Mouse (Mus musculus): ENCODE measurements around the gene Hist1h3e. TPM values are rescaled to one million over a fixed set of nuclear protein-coding genes. Genes with fewer than 3 reads are reported as not detected.

The Hist1h3e gene
- polyA plus RNA-seq, 1 experiment from 2014 or later: 5.6 TPM

DNA sequence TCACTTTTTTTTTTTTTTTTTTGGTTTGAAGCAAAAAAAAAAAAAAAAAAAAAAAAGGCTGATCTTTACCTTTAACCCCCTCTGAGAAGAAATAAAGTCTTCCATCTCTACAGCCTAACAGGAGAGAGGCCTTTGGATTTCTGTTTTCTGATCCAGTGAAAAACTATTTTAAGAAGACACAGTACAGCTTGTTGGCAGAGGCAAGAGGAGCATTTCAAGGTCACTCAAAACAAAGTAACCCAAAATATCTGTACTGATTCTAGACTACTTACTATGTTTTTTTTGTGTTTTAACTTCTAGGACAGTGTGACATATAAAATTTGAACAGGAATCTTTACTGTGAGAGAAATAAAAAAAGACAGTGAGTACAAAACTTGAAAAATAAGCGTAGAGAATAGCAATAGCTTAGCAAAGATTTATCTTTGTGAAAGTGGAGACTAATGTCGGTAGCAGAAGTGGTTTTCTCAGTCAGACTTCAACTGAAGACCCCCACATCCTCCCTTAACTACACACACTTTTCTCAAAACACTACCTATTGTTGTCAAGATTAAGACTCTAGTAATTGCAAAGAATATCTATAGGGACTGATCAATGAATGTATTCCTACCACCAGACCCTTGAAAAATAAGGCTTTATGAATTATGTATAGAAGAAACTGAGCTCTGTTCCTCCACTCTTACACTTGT, 32.5 kb downstream of the Hist1h3e start:
- Histone ChIP-seq H3K27ac (peak overlapping the region; percentile 97; the same call in 1 of the 2 replicates), H3K4me3 (peak overlapping the region; percentile 51), H3K9me3 (replicated peaks) (no peaks in the 10 kb centered on the region), H3K9ac (peak overlapping the region; percentile 64), H3K36me3 (no peaks in the 10 kb centered on the region), H3K4me2 (replicated peaks) (peak overlapping the region; percentile 76), H3K4me1 (peaks cover 23% of the 10 kb centered on the region), H3K27me3 (no peaks in the 10 kb centered on the region)
- 32% methylated on average over 2 of the region's 2 CpGs for WGBS
- ATAC-seq (ENCODE audit: low FRiP score): no peak

DNA sequence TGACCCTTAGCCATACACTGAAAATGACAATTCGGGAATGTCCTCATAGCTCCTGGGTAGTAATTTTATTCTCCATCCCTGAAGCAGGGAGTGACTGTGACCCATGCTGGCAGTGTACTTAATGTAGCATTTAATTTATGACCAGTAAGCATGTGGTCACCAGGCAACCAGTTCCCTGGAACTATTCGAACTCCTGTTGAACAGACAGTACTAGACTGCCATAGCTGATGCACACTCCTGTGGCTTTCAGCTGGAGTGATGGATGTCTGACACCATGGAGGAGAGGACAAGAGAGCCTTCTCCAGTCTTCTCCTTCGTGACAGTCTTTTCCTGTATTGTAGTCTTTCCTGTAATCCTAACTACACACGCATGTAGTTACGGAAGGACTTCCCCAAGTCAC, 33.2 kb downstream of the Hist1h3e start:
- Histone ChIP-seq H3K27ac (no peak overlapping the region), H3K9me3 (replicated peaks) (no peaks in the 10 kb centered on the region), H3K9ac (no peak overlapping the region), H3K4me1 (peaks cover 18% of the 10 kb centered on the region), H3K27me3 (no peaks in the 10 kb centered on the region), H3K36me3 (no peaks in the 10 kb centered on the region), H3K4me2 (replicated peaks) (peak overlapping the region; percentile 11; the same call in 1 of the 2 replicates), H3K4me3 (no peak overlapping the region)
- no peak for ATAC-seq (ENCODE audit: low FRiP score)
- WGBS: 70% methylated on average over 5 of the region's 5 CpGs

DNA sequence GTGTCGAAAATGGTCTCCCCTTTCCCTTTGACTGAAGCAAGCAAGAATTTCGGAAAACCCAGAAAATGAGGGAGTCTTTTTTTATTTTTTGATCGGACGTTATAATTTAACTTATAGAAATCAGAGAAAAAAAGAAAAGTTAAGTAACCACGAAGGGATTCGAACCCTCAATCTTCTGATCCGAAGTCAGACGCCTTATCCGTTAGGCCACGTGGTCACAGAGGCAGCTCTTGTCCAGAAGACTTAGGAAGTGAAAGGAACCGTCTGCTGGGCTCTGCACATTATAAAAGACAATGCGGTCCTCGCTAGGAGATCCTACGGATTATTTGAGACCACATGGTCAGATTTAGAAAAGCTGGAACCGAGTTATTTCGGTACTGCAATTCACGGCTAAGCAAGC, 35.9 kb downstream of the Hist1h3e start:
- Histone ChIP-seq H3K4me3 (peak overlapping the region; percentile 38), H3K36me3 (no peaks in the 10 kb centered on the region)
- WGBS: under 1% methylated on average over 17 of the region's 17 CpGs

DNA sequence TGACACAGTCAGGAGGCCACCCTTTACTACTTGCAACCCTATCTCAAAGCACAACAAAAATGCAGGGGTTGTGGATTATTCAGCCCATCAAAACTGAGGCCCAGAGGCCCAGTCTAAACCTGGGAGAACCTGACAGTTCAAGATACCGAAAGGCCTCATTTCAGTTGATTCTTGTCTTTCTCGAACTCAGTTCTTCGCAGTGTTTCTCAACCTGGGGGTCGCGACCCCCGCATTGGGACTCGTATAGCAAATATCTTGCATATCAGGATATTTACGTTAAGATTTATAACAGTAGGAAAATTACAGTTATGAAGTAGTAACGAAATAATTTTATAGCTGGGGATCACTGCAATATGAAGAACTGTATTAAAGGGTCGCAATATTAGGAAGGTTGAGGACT, 36.3 kb downstream of the Hist1h3e start:
- peak overlapping the region; percentile 32; the same call in 1 of the 2 replicates for H3K9ac ChIP-seq
- no peaks in the 10 kb centered on the region for H3K27me3 ChIP-seq
- no peaks in the 10 kb centered on the region for H3K36me3 ChIP-seq
- H3K4me2 ChIP-seq (replicated peaks): peak overlapping the region; percentile 53
- peak overlapping the region; percentile 38 for H3K4me3 ChIP-seq
- ATAC-seq (ENCODE audit: low FRiP score): no peak
- WGBS: 2% methylated on average over 10 of the region's 10 CpGs
- H3K4me1 ChIP-seq: peaks cover 4% of the 10 kb centered on the region
- H3K9me3 ChIP-seq (replicated peaks): no peaks in the 10 kb centered on the region
- no peak overlapping the region for H3K27ac ChIP-seq

More for the DNA sequence above, 35.9 kb downstream of the Hist1h3e start:
- ATAC-seq (ENCODE audit: low FRiP score): peak; percentile 44; the same call in 1 of the 2 replicates
- H3K4me1 ChIP-seq: peaks cover 4% of the 10 kb centered on the region
- H3K9me3 ChIP-seq (replicated peaks): no peaks in the 10 kb centered on the region
- H3K9ac ChIP-seq: peak overlapping the region; percentile 57; the same call in 1 of the 2 replicates
- H3K4me2 ChIP-seq (replicated peaks): peak overlapping the region; percentile 53
- no peaks in the 10 kb centered on the region for H3K27me3 ChIP-seq
- H3K27ac ChIP-seq: peak overlapping the region; percentile 49

DNA sequence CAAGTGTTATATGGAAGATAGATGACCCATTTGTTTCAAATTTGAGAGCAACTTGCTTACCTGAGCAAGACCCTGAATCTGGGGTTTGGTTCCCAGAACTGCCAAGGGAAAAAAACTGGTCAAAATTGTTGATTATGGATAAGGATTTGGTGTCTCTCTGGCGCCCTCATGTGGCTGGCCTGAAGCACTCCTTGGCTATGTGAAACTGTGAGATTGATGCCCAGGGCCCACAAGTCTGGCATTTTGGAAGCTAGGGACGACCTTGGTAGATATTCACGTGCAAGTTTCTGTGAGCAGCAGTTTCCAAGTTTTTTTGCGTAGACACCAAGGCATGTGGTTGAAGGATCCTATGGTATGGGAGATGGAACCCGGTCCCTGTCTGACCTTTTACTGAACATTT, 37.5 kb downstream of the Hist1h3e start:
- 9% methylated on average over 5 of the region's 5 CpGs for WGBS
- no peak for ATAC-seq (ENCODE audit: low FRiP score)
- Histone ChIP-seq H3K36me3 (no peaks in the 10 kb centered on the region), H3K4me3 (no peak overlapping the region), H3K4me2 (replicated peaks) (no peak overlapping the region), H3K27me3 (no peaks in the 10 kb centered on the region), H3K9ac (no peak overlapping the region), H3K9me3 (replicated peaks) (no peaks in the 10 kb centered on the region), H3K27ac (no peak overlapping the region), H3K4me1 (peaks cover 4% of the 10 kb centered on the region)

DNA sequence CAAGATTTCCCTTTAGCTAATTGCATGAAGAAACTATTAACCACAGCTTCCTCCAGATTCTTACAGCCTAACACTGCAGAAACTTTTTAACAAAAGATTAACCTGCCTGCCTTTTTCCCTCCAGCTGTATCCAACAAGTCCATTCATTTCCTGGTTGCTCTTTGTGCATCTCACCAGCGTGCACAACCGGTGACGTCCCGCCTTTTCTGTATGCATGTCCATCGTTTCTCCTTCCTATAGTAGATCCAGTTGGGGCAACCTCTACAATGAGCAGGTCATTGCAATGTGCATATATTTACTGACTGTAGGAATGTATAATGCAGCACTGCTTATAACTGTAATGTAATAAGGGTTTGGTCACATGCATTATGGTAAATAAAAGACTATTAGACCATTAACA, 38.2 kb downstream of the Hist1h3e start:
- Histone ChIP-seq H3K36me3 (no peaks in the 10 kb centered on the region), H3K9me3 (replicated peaks) (no peaks in the 10 kb centered on the region), H3K4me1 (peaks cover 4% of the 10 kb centered on the region), H3K27me3 (no peaks in the 10 kb centered on the region), H3K4me3 (no peak overlapping the region), H3K27ac (no peak overlapping the region), H3K4me2 (replicated peaks) (no peak overlapping the region), H3K9ac (no peak overlapping the region)
- ATAC-seq (ENCODE audit: low FRiP score): no peak
- 48% methylated on average over 5 of the region's 5 CpGs for WGBS

DNA sequence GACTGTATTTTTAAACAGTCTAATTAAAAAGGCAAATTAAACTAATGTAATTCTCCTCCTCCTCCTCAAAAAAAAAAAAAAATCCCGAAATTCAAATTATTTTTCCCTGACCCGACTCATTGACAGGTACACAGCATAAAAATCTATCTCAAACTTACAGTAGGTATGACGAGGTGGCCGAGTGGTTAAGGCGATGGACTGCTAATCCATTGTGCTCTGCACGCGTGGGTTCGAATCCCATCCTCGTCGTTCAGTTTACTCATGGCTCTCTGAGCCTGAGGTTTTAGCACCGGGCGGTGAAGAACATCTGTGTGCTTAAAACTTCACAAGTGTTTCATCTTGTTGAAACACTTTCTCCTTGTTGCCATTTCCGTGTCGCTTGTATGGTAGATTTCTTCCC, 40.5 kb downstream of the Hist1h3e start:
- H3K4me3 ChIP-seq: no peak overlapping the region
- H3K4me2 ChIP-seq (replicated peaks): peak overlapping the region; percentile 19; the same call in 1 of the 2 replicates
- H3K27me3 ChIP-seq: no peaks in the 10 kb centered on the region
- no peak overlapping the region for H3K9ac ChIP-seq
- 3% methylated on average over 14 of the region's 14 CpGs for WGBS
- no peak overlapping the region for H3K27ac ChIP-seq
- peaks cover 4% of the 10 kb centered on the region for H3K4me1 ChIP-seq
- no peaks in the 10 kb centered on the region for H3K9me3 ChIP-seq (replicated peaks)
- H3K36me3 ChIP-seq: no peaks in the 10 kb centered on the region
- ATAC-seq (ENCODE audit: low FRiP score): no peak

DNA sequence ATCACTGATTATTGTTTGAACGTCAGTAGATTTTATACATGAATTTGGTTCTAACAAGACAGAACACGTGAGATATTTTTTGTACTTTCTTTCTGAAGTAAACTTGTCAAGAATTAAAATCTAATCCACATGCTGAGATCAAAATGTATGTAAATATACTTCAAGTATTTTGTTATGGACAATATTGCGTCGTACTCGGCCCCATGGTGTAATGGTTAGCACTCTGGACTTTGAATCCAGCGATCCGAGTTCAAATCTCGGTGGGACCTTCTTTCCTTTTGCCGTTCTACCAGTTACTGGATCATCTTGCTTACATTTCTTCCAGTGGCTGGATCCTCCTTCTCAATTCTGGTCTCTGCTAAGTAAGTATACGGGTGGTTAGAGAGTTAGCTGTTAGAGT, 42.8 kb downstream of the Hist1h3e start:
- no peak overlapping the region for H3K9ac ChIP-seq
- no peaks in the 10 kb centered on the region for H3K9me3 ChIP-seq (replicated peaks)
- ATAC-seq (ENCODE audit: low FRiP score): no peak
- peak overlapping the region; percentile 68 for H3K4me2 ChIP-seq (replicated peaks)
- peak overlapping the region; percentile 35 for H3K4me3 ChIP-seq
- no peaks in the 10 kb centered on the region for H3K36me3 ChIP-seq
- H3K27me3 ChIP-seq: no peaks in the 10 kb centered on the region
- H3K4me1 ChIP-seq: peaks cover 3% of the 10 kb centered on the region; the same call in 1 of the 2 replicates
- peak overlapping the region; percentile 35; the same call in 1 of the 2 replicates for H3K27ac ChIP-seq
- under 1% methylated on average over 10 of the region's 10 CpGs for WGBS

DNA sequence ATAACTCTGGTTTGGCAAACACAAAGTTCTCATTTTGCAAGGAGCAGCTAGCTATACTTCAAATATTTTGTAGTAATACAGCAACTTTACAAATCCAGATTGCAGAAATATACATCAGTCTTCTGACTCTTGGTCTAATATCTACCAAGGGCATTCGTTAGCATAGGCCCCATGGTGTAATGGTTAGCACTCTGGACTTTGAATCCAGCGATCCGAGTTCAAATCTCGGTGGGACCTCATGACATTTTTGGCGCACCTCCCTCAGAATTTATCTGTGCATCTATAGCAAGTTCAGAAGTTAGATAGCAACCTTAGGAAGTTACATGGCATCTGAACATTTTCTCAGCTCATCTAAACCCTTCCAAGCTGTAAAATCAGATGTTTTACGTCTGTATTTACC, 43.3 kb downstream of the Hist1h3e start:
- H3K4me1 ChIP-seq: peaks cover 3% of the 10 kb centered on the region; the same call in 1 of the 2 replicates
- WGBS: 0% methylated on average over 6 of the region's 6 CpGs
- H3K9ac ChIP-seq: no peak overlapping the region
- H3K4me2 ChIP-seq (replicated peaks): peak overlapping the region; percentile 68
- peak; percentile 49; the same call in 1 of the 2 replicates for ATAC-seq (ENCODE audit: low FRiP score)
- H3K4me3 ChIP-seq: peak overlapping the region; percentile 35
- no peaks in the 10 kb centered on the region for H3K9me3 ChIP-seq (replicated peaks)
- H3K36me3 ChIP-seq: no peaks in the 10 kb centered on the region
- H3K27me3 ChIP-seq: no peaks in the 10 kb centered on the region
- peak overlapping the region; percentile 35; the same call in 1 of the 2 replicates for H3K27ac ChIP-seq

DNA sequence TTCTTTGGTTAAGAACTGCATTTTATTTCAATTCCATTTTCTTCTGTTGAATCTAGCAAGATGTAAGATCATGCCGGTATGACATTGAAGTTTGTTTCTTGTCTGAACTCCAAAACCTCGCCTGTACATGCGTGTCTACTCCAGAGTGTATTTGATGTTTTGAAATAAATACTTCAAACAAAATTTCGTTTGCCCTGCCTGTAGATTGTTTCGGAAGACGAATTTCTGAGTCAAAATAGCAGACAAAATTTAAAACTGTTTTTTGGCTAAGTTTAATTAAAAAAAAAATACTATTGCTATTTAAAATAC, 43.9 kb downstream of the Hist1h3e start:
- H3K27ac ChIP-seq: no peak overlapping the region
- no peaks in the 10 kb centered on the region for H3K9me3 ChIP-seq (replicated peaks)
- H3K9ac ChIP-seq: no peak overlapping the region
- no peaks in the 10 kb centered on the region for H3K36me3 ChIP-seq
- H3K4me2 ChIP-seq (replicated peaks): peak overlapping the region; percentile 68
- H3K4me3 ChIP-seq: peak overlapping the region; percentile 41
- peaks cover 3% of the 10 kb centered on the region; the same call in 1 of the 2 replicates for H3K4me1 ChIP-seq
- H3K27me3 ChIP-seq: no peaks in the 10 kb centered on the region
- WGBS: 1% methylated on average over 6 of the region's 6 CpGs
- ATAC-seq (ENCODE audit: low FRiP score): 0 out of 2 replicates have a peak, but pooled peaks have one; percentile 8

DNA sequence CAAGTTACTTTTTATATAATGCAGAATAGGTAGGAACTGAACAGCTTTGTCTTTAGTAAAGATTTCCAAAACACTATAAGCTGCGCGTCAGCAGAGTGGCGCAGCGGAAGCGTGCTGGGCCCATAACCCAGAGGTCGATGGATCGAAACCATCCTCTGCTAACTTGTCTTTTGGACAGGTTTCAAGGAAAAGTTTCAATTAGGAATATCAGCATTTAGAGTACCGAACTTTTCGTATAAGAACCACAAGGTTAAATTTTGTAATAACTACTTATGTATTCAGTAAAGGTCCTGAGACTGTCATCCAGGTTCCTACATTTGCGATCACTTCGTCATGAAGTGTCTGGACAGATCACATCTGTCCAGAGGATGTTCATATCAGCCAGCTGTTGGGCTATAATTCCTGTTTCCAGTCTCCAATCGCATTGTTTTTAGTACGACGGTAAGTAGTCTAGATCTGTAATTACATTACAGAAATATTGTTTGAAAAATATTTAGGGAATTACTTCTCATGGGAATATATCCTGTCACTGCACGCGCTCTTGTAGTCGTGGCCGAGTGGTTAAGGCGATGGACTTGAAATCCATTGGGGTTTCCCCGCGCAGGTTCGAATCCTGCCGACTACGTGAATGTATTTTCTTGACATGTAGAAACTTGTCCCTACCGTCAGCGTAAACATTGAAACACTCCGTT, 44.4 kb downstream of the Hist1h3e start:
- H3K9me3 ChIP-seq (replicated peaks): no peaks in the 10 kb centered on the region
- peak overlapping the region; percentile 68 for H3K4me2 ChIP-seq (replicated peaks)
- H3K4me3 ChIP-seq: peak overlapping the region; percentile 41
- WGBS: under 1% methylated on average over 27 of the region's 27 CpGs
- H3K27me3 ChIP-seq: no peaks in the 10 kb centered on the region
- H3K4me1 ChIP-seq: peaks cover 3% of the 10 kb centered on the region; the same call in 1 of the 2 replicates
- no peaks in the 10 kb centered on the region for H3K36me3 ChIP-seq
- no peak overlapping the region for H3K9ac ChIP-seq
- peak; percentile 85 for ATAC-seq (ENCODE audit: low FRiP score)
- no peak overlapping the region for H3K27ac ChIP-seq

DNA sequence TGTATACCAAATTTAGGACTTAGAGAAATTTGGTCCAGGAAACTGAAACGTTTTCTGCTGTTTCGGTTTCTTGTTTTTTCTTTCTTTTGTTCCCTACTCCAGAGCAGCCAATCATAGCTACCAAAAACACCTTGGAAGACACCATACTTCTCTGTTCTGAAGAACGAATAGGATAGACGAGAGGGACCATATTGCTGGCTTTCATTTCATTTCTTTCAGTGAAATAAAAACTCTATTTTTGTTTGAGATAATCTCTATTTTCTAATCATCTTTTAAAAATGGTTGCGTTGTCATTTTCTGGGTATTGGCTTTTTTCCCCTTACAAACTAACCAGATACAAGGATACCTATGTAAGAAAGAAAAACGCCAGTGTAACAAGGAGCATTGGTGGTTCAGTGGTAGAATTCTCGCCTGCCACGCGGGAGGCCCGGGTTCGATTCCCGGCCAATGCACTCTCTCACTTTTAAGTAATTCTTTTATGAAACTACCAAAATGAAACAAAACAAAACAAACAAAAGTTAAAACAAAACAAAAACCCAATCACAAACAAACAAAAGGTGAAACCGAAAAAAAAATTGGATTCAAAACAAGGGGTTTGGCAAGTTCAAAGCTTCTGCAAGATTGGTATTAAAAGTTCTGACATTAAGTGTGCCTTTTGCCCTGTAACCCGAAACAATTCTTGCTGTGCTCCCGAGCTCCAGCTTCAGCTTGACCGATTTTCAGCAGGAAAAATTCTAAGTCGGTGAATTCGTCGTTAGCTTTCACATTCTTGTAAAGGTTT, 45.2 kb downstream of the Hist1h3e start:
- under 1% methylated on average over 19 of the region's 19 CpGs for WGBS
- ATAC-seq (ENCODE audit: low FRiP score): peak; percentile 67
- 0 out of 2 replicates have a peak overlapping the region, but pooled peaks have one; percentile 18 for H3K9ac ChIP-seq
- no peaks in the 10 kb centered on the region for H3K9me3 ChIP-seq (replicated peaks)
- no peak overlapping the region for H3K27ac ChIP-seq
- peaks cover 3% of the 10 kb centered on the region; the same call in 1 of the 2 replicates for H3K4me1 ChIP-seq
- H3K4me2 ChIP-seq (replicated peaks): peak overlapping the region; percentile 68
- no peaks in the 10 kb centered on the region for H3K27me3 ChIP-seq
- peak overlapping the region; percentile 41 for H3K4me3 ChIP-seq
- no peaks in the 10 kb centered on the region for H3K36me3 ChIP-seq

Data from hindbrain, embryonic 12.5 days (tissue).